Mouse (Mus musculus): ENCODE measurements at regions not wholly inside any gene's neighbourhood (a gene's known extent, or its start where the extent isn't known, plus 50 kb on each side); places are given as distances from the start of the nearest gene placed in this dataset.

DNA sequence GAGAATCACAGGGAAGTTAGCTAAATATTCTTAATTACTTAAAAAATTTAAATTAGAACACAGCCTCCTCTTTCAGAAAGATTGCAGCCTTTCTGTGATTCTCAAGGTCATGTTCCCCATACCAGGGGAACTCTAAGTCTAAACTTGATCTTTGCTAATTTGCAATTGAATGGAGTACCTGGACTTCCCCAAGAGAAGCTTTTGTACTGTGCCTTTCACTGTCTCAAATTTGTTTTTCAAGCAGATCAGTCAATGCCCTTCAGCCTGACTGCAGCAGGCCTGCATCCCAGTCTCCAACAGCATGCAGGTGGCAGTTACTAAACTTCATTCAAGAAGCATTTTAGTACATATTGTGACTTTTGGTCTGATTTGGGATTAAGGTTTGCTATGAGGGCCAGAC lies 611.8 kb downstream of the Snca start:
- no peak for DNase-seq (ENCODE audit: low read depth, low spot score)

DNA sequence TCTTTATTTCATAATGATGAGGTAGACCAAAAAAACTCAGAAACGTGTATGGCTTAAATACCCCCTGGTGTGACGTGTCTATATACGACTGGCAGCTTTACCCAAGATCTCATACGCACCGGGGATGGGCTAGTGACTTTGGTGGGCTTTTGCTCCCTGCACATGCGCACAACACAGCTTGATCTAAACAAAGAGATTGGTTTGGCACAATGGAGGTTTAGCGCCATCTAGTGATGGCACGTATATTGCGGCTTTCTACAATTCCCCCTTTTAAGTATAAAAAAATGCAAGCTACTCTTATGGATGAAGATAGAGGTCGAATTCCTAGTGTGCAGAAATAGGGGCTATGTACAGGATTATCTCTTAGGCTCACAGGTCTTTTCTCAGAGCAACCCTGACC lies 628.1 kb downstream of the Snca start:
- DNase-seq (ENCODE audit: low read depth, low spot score), result peak; percentile 25

Measured in CD4-positive, CD25-positive, alpha-beta regulatory T cell, adult 2 months (primary cell).